Mouse (Mus musculus) CH12.LX (cell line): ENCODE results near the gene Spg20. TPM values are rescaled to one million over a fixed set of nuclear protein-coding genes. Genes with fewer than 3 reads are reported as not detected.

ENCODE experiments used
- DNase-seq: peaks from one replicate; pipeline ENCODE4 v3.0.0-alpha.2; 2013; ENCODE audit errors: extremely low read depth
- H3K27ac ChIP-seq: 2 replicates; pipeline ENCODE4 v1.5.1; 2012; ENCODE audit warnings: low read depth, mild to moderate bottlenecking, control low read depth, moderate library complexity; ENCODE audit not compliant: insufficient read depth
- H3K27me3 ChIP-seq: replicated peaks from 2 replicates; pipeline ENCODE3; 2012; ENCODE audit warnings: inconsistent platforms
- H3K36me3 ChIP-seq, 2 experiments: replicated peaks in 1 of 2; 2 replicates each; pipeline versions ENCODE3 to v1.6.1; 2012; ENCODE audit warnings: inconsistent platforms in 1 of 2, low read length in 1 of 2, mild to moderate bottlenecking in 1 of 2, mixed read lengths in 1 of 2, moderate library complexity in 1 of 2; ENCODE audit not compliant: control insufficient read depth in 1 of 2, insufficient read depth in 1 of 2
- H3K4me1 ChIP-seq, 2 experiments: 2 replicates each; pipeline ENCODE4 v1.6.1; 2012; ENCODE audit warnings: inconsistent platforms in 1 of 2, moderate library complexity in 1 of 2; ENCODE audit not compliant: insufficient read depth in 2 of 2, control insufficient read depth in 1 of 2
- H3K4me2 ChIP-seq: 2 replicates; pipeline ENCODE4 v1.6.1; 2012; ENCODE audit warnings: low read depth, mild to moderate bottlenecking, control low read depth; ENCODE audit not compliant: poor library complexity, insufficient read depth, severe bottlenecking
- H3K4me3 ChIP-seq, 3 experiments: fragments of 150-350 bp in 1 of 3; sonication (generic) in 1 of 3; replicated peaks in 1 of 3; 2 replicates each; pipeline versions ENCODE3 to v1.5.1; 2011 to 2012; ENCODE audit warnings: low read depth in 2 of 3, low read length in 2 of 3, mild to moderate bottlenecking in 2 of 3, moderate library complexity in 2 of 3, control low read depth in 1 of 3, improper control_type of control experiment in 1 of 3, inconsistent platforms in 1 of 3, mixed read lengths in 1 of 3; ENCODE audit not compliant: poor library complexity in 1 of 3
- H3K79me2 ChIP-seq: replicated peaks from 2 replicates; pipeline ENCODE4 v1.6.1; 2012; ENCODE audit warnings: mild to moderate bottlenecking, moderate library complexity; ENCODE audit not compliant: control insufficient read depth, poor library complexity, insufficient read depth, severe bottlenecking; ENCODE audit errors: extremely low read depth
- H3K9ac ChIP-seq: 2 replicates; pipeline ENCODE4 v1.6.1; 2012; ENCODE audit warnings: low read depth, mild to moderate bottlenecking, control low read depth, moderate library complexity; ENCODE audit not compliant: insufficient read depth
- H3K9me3 ChIP-seq: replicated peaks from 2 replicates; pipeline ENCODE3; 2012; ENCODE audit warnings: low read length, inconsistent platforms, mixed read lengths
- BHLHE40 ChIP-seq: IDR thresholded peaks from 2 replicates; pipeline ENCODE4 v1.6.1; 2011; ENCODE audit warnings: mild to moderate bottlenecking, low read depth, low read length, improper control_type of control experiment
- CHD1 ChIP-seq: IDR thresholded peaks from 2 replicates; pipeline ENCODE4 v1.6.1; 2012; ENCODE audit warnings: low read depth, low read length, improper control_type of control experiment, inconsistent platforms
- CTCF ChIP-seq, 2 experiments: IDR thresholded peaks in 1 of 2; conservative IDR thresholded peaks in 1 of 2; 2 replicates each; pipeline ENCODE4 v1.5.1; 2011 to 2012; ENCODE audit warnings: low read depth in 2 of 2, low read length in 2 of 2, improper control_type of control experiment in 1 of 2, inconsistent platforms in 1 of 2, mild to moderate bottlenecking in 1 of 2, moderate library complexity in 1 of 2
- ELF1 ChIP-seq: IDR thresholded peaks from 2 replicates; pipeline ENCODE4 v1.6.1; 2014; ENCODE audit warnings: low read depth, mild to moderate bottlenecking, inconsistent platforms, low read length, improper control_type of control experiment
- EP300 ChIP-seq: IDR thresholded peaks from 2 replicates; pipeline ENCODE4 v1.6.1; 2011; ENCODE audit warnings: low read length, improper control_type of control experiment
- GABPA ChIP-seq: IDR thresholded peaks from 2 replicates; pipeline ENCODE4 v1.6.1; 2012; ENCODE audit warnings: low read depth, low read length, improper control_type of control experiment, inconsistent platforms; ENCODE audit not compliant: insufficient replicate concordance
- HCFC1 ChIP-seq: IDR thresholded peaks from 2 replicates; pipeline ENCODE4 v1.6.1; 2012; ENCODE audit warnings: low read depth, mild to moderate bottlenecking, inconsistent platforms, low read length, improper control_type of control experiment
- JUN ChIP-seq: IDR thresholded peaks from 2 replicates; pipeline ENCODE4 v1.6.1; 2011; ENCODE audit warnings: low read depth, mild to moderate bottlenecking, low read length, improper control_type of control experiment, moderate library complexity; ENCODE audit not compliant: insufficient read depth
- MAFK ChIP-seq: IDR thresholded peaks from 2 replicates; pipeline ENCODE4 v1.6.1; 2011; ENCODE audit warnings: low read length, improper control_type of control experiment; ENCODE audit not compliant: insufficient replicate concordance
- MEF2A ChIP-seq: IDR thresholded peaks from 2 replicates; pipeline ENCODE4 v1.6.1; 2014; ENCODE audit warnings: low read depth, mild to moderate bottlenecking, inconsistent platforms, low read length, improper control_type of control experiment, borderline replicate concordance
- MYC ChIP-seq: IDR thresholded peaks from 2 replicates; pipeline ENCODE4 v1.6.1; 2011; ENCODE audit warnings: low read depth, mild to moderate bottlenecking, improper control_type of control experiment, low read length
- NELFE ChIP-seq: IDR thresholded peaks from 2 replicates; pipeline ENCODE4 v1.6.1; 2011; ENCODE audit warnings: low read depth, low read length, improper control_type of control experiment
- POLR2A ChIP-seq: IDR thresholded peaks from 2 replicates; pipeline ENCODE4 v1.6.1; 2011; ENCODE audit warnings: low read depth, mild to moderate bottlenecking, improper control_type of control experiment, low read length
- POLR2AphosphoS2 ChIP-seq: IDR thresholded peaks from 2 replicates; pipeline ENCODE4 v1.6.1; 2011; ENCODE audit warnings: low read depth, low read length, improper control_type of control experiment
- RAD21 ChIP-seq: IDR thresholded peaks from 2 replicates; pipeline ENCODE4 v1.6.1; 2011; ENCODE audit warnings: low read depth, mild to moderate bottlenecking, low read length, improper control_type of control experiment, moderate library complexity
- RCOR1 ChIP-seq: conservative IDR thresholded peaks from 2 replicates; pipeline ENCODE4 v1.6.1; 2012; ENCODE audit warnings: low read depth, mild to moderate bottlenecking, inconsistent platforms, low read length, improper control_type of control experiment
- SIN3A ChIP-seq: IDR thresholded peaks from 2 replicates; pipeline ENCODE4 v1.6.1; 2012; ENCODE audit warnings: low read length, improper control_type of control experiment, inconsistent platforms
- SMC3 ChIP-seq: IDR thresholded peaks from 2 replicates; pipeline ENCODE4 v1.6.1; 2011; ENCODE audit warnings: low read depth, low read length, improper control_type of control experiment
- UBTF ChIP-seq: IDR thresholded peaks from 2 replicates; pipeline ENCODE4 v1.6.1; 2012; ENCODE audit warnings: low read depth, mild to moderate bottlenecking, inconsistent platforms, low read length, improper control_type of control experiment, moderate library complexity
- USF1 ChIP-seq: IDR thresholded peaks from 2 replicates; pipeline ENCODE4 v1.6.1; 2014; ENCODE audit warnings: low read depth, mild to moderate bottlenecking, inconsistent platforms, low read length, improper control_type of control experiment
- USF2 ChIP-seq: conservative IDR thresholded peaks from 2 replicates; pipeline ENCODE4 v1.6.1; 2011; ENCODE audit warnings: low read depth, low read length, improper control_type of control experiment
- ZKSCAN1 ChIP-seq: IDR thresholded peaks from 2 replicates; pipeline ENCODE4 v1.6.1; 2012; ENCODE audit warnings: low read depth, inconsistent platforms, low read length, improper control_type of control experiment, borderline replicate concordance
- ZMIZ1 ChIP-seq: IDR thresholded peaks from 2 replicates; pipeline ENCODE4 v1.6.1; 2012; ENCODE audit warnings: low read depth, mild to moderate bottlenecking, inconsistent platforms, low read length, improper control_type of control experiment
- dilution Hi-C: fragments of 300-500 bp; cut with MboI; formaldehyde crosslinking; loops from 2 replicates; pipeline ENCODE4 v1.14.3; 2020; ENCODE audit warnings: low sequenced_read_pairs; ENCODE audit not compliant: extremely low pct_unique_long_range_greater_than_20kb, extremely low pct_ligation_motif_present
- in situ Hi-C: fragments of 300-500 bp; cut with MboI; formaldehyde crosslinking; loops from 3 replicates; pipeline ENCODE4 v1.14.3; 2019; ENCODE audit warnings: low sequenced_read_pairs, low pct_ligation_motif_present, low pct_unique_long_range_greater_than_20kb, mixed read lengths
- polyA plus RNA-seq: library from polyadenylated mRNA; unstranded; fragments of >175 nt; gene quantifications from 2 replicates; pipeline ENCODE4 v1.2.1, GENCODE M21; 2012; ENCODE audit warnings: low read depth; ENCODE audit not compliant: insufficient read length
- total RNA-seq, 2 experiments: library from RNA; depleted of rRNA; stranded (reverse); fragments of 300-350 nt in 1 of 2; fragments of >200 nt in 1 of 2; gene quantifications; 2 replicates each; pipeline ENCODE4 v1.2.3; 2012 to 2014

Gene Spg20
- total and polyA plus RNA-seq, 3 experiments = 31.5 to 43.0 (median 38.2) TPM

- TF ChIP-seq MYC (no peak), POLR2A (no peak), CHD1 (no peak), ZMIZ1 (no peak), MAFK (no peak), NELFE (no peak)
- dilution Hi-C loops = no loop called here
- no peaks in the 10 kb centered on the region for H3K27me3 ChIP-seq
- no peak for DNase-seq
- H3K79me2 ChIP-seq = no peaks in the 10 kb centered on the region
- no peak overlapping the region for H3K4me2 ChIP-seq
- H3K9me3 ChIP-seq = no peaks in the 10 kb centered on the region
- H3K36me3 ChIP-seq = no peaks in the 10 kb centered on the region
- in situ Hi-C loops = no loop called here
- H3K4me3 ChIP-seq = no peak overlapping the region
- H3K9ac ChIP-seq = no peak overlapping the region
- no peaks in the 10 kb centered on the region; a peak in 1 of 4 replicates for H3K4me1 ChIP-seq
- H3K27ac ChIP-seq = no peak overlapping the region
Observed at GRCm38 (mm10) chr3:55084781-55085180, 27.1 kb upstream of the Spg20 start.

DNA sequence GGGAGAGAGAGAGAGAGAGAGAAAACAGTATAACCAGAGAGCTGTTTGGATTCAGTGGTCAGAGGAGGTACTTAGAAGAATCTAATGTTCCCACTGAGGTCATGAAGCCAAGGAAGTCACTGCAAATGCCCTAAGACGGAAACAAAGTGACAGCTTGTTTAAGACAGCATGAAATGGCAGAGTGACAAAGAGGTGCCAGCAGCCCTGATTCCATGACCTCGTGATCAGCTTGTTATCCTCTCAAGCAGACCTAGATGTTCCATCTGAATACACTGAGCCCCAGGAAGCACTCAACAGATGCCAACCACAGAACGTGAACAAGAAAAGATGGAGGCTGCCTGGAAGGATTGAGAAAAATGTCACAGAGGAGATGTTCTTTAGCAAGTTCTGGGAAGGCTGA lies 26.2 kb upstream of the Spg20 start:
- no peak overlapping the region for H3K4me2 ChIP-seq
- no peak overlapping the region for H3K9ac ChIP-seq
- in situ Hi-C loops = no loop called here
- dilution Hi-C loops = no loop called here
- DNase-seq = no peak
- TF ChIP-seq ELF1 (no peak), RAD21 (no peak), CTCF (conservative IDR thresholded peaks at IDR 0.05 in 1 of 2, IDR thresholded peaks at IDR 0.05 in 1 of 2; ENCODE audit: low read depth in 2 of 2, low read length in 2 of 2) (no peak), USF1 (no peak), MEF2A (no peak), RCOR1 (no peak), USF2 (no peak), POLR2AphosphoS2 (no peak), SMC3 (no peak), ZKSCAN1 (no peak), UBTF (no peak), JUN (no peak), SIN3A (no peak), GABPA (no peak), MAFK (no peak), HCFC1 (no peak), ZMIZ1 (no peak), BHLHE40 (no peak), EP300 (no peak)
- no peak overlapping the region for H3K27ac ChIP-seq
- H3K4me1 ChIP-seq = no peaks in the 10 kb centered on the region
- no peak overlapping the region for H3K4me3 ChIP-seq
- H3K79me2 ChIP-seq = no peaks in the 10 kb centered on the region
- no peaks in the 10 kb centered on the region for H3K27me3 ChIP-seq
- no peaks in the 10 kb centered on the region for H3K9me3 ChIP-seq
- H3K36me3 ChIP-seq = no peaks in the 10 kb centered on the region
